Mouse (Mus musculus) macrophage (primary cell): Measurements from ENCODE around the gene Gcnt2. TPM values are rescaled to one million over a fixed set of nuclear protein-coding genes. Genes with fewer than 3 reads are reported as not detected.

Experiments
- H3K27ac ChIP-seq: fragments of 350-480 bp; formaldehyde crosslinking; 2 replicates; pipeline ENCODE4 v1.9.0; 2021
- H3K36me3 ChIP-seq: fragments of 350-480 bp; formaldehyde crosslinking; 2 replicates; pipeline ENCODE4 v1.9.0; 2021; ENCODE audit errors: inconsistent target
- H3K4me3 ChIP-seq: fragments of 350-480 bp; formaldehyde crosslinking; 2 replicates; pipeline ENCODE4 v1.9.0; 2021; ENCODE audit errors: inconsistent target
- H3K79me2 ChIP-seq: fragments of 350-480 bp; formaldehyde crosslinking; 2 replicates; pipeline ENCODE4 v1.9.0; 2021; ENCODE audit errors: inconsistent target
- WGBS: methylation state at CpG from one replicate; pipeline ENCODE4 v1.1.7; 2026; ENCODE audit warnings: inconsistent platforms; ENCODE audit not compliant: missing documents; 5-methylcytosine and 5-hydroxymethylcytosine counted together
- polyA plus RNA-seq: library from polyadenylated mRNA; stranded (reverse); fragments of 250-400 nt; gene quantifications from 3 replicates; pipeline ENCODE4 v1.2.4, GENCODE M21; 2018; ENCODE audit warnings: inconsistent platforms

Gcnt2 gene
- polyA plus RNA-seq, 1 experiment from 2014 or later, result 0.46 TPM

- H3K27ac ChIP-seq, result no peak overlapping the region
- H3K36me3 ChIP-seq, result no peaks in the 10 kb centered on the region
- H3K4me3 ChIP-seq, result no peak overlapping the region
- WGBS, result 49% methylated on average over 4 of the region's 4 CpGs
- H3K79me2 ChIP-seq, result no peaks in the 10 kb centered on the region
Measured at GRCm38 (mm10) chr13:40853842-40854241, 5.7 kb upstream of the Gcnt2 start.

- peak overlapping the region; percentile 16 for H3K4me3 ChIP-seq
- H3K27ac ChIP-seq, result no peak overlapping the region
- H3K36me3 ChIP-seq, result no peaks in the 10 kb centered on the region
- 7% methylated on average over 12 of the region's 13 CpGs for WGBS
- no peaks in the 10 kb centered on the region for H3K79me2 ChIP-seq
Measured at GRCm38 (mm10) chr13:40854451-40855058, 5.0 kb upstream of the Gcnt2 start.

- 94% methylated on average over 6 of the region's 6 CpGs for WGBS
- no peaks in the 10 kb centered on the region for H3K36me3 ChIP-seq
- H3K4me3 ChIP-seq, result no peak overlapping the region
- H3K27ac ChIP-seq, result no peak overlapping the region
- no peaks in the 10 kb centered on the region for H3K79me2 ChIP-seq
Measured at GRCm38 (mm10) chr13:40855266-40855665, 4.3 kb upstream of the Gcnt2 start.

GRCm38 (mm10) chr13:40856786-40857185, 2.8 kb upstream of the Gcnt2 start:
- Histone ChIP-seq H3K36me3 (no peaks in the 10 kb centered on the region), H3K27ac (no peak overlapping the region), H3K79me2 (no peaks in the 10 kb centered on the region), H3K4me3 (no peak overlapping the region)
- WGBS, result 94% methylated on average over 8 of the region's 8 CpGs

- WGBS, result 81% methylated on average over 13 of the region's 13 CpGs
- no peaks in the 10 kb centered on the region for H3K79me2 ChIP-seq
Measured at GRCm38 (mm10) chr13:40857281-40857818, 2.2 kb upstream of the Gcnt2 start.

GRCm38 (mm10) chr13:40859225-40859624, 329 bp upstream of the Gcnt2 start:
- H3K27ac ChIP-seq, result no peak overlapping the region
- H3K36me3 ChIP-seq, result no peaks in the 10 kb centered on the region
- WGBS, result 78% methylated on average over 8 of the region's 8 CpGs
- no peak overlapping the region for H3K4me3 ChIP-seq
- H3K79me2 ChIP-seq, result no peaks in the 10 kb centered on the region

More at GRCm38 (mm10) chr13:40857281-40857818, 2.2 kb upstream of the Gcnt2 start:
- Histone ChIP-seq H3K4me3 (no peak overlapping the region), H3K36me3 (no peaks in the 10 kb centered on the region), H3K27ac (no peak overlapping the region)

- H3K36me3 ChIP-seq, result no peaks in the 10 kb centered on the region
- H3K4me3 ChIP-seq, result no peak overlapping the region
- 88% methylated on average over 7 of the region's 9 CpGs for WGBS
- no peaks in the 10 kb centered on the region for H3K79me2 ChIP-seq
- H3K27ac ChIP-seq, result no peak overlapping the region
Measured at GRCm38 (mm10) chr13:40863006-40863405, 3.5 kb downstream of the Gcnt2 start.

GRCm38 (mm10) chr13:40868844-40869587, 9.5 kb downstream of the Gcnt2 start:
- Histone ChIP-seq H3K27ac (no peak overlapping the region), H3K36me3 (no peaks in the 10 kb centered on the region), H3K4me3 (no peak overlapping the region), H3K79me2 (no peaks in the 10 kb centered on the region)
- WGBS, result 10% methylated on average over 10 of the region's 16 CpGs

- Histone ChIP-seq H3K4me3 (no peak overlapping the region), H3K36me3 (no peaks in the 10 kb centered on the region), H3K79me2 (no peaks in the 10 kb centered on the region), H3K27ac (no peak overlapping the region)
- 42% methylated on average over 5 of the region's 5 CpGs for WGBS
Measured at GRCm38 (mm10) chr13:40874021-40874420, 14.5 kb downstream of the Gcnt2 start.

- no peak overlapping the region for H3K4me3 ChIP-seq
- H3K79me2 ChIP-seq, result no peaks in the 10 kb centered on the region
- WGBS, result 95% methylated on average over 5 of the region's 5 CpGs
- no peaks in the 10 kb centered on the region for H3K36me3 ChIP-seq
- H3K27ac ChIP-seq, result no peak overlapping the region
Measured at GRCm38 (mm10) chr13:40875415-40875814, 15.9 kb downstream of the Gcnt2 start.

- Histone ChIP-seq H3K4me3 (no peak overlapping the region), H3K27ac (no peak overlapping the region), H3K36me3 (no peaks in the 10 kb centered on the region), H3K79me2 (no peaks in the 10 kb centered on the region)
- WGBS, result 48% methylated on average over 4 of the region's 4 CpGs
Measured at GRCm38 (mm10) chr13:40877589-40877988, 18.0 kb downstream of the Gcnt2 start.

GRCm38 (mm10) chr13:40880557-40880956, 21.0 kb downstream of the Gcnt2 start:
- Histone ChIP-seq H3K36me3 (no peaks in the 10 kb centered on the region), H3K27ac (no peak overlapping the region), H3K4me3 (no peak overlapping the region), H3K79me2 (no peaks in the 10 kb centered on the region)
- 89% methylated on average over 8 of the region's 8 CpGs for WGBS

GRCm38 (mm10) chr13:40882606-40883005, 23.1 kb downstream of the Gcnt2 start:
- Histone ChIP-seq H3K4me3 (no peak overlapping the region), H3K36me3 (no peaks in the 10 kb centered on the region), H3K27ac (no peak overlapping the region), H3K79me2 (no peaks in the 10 kb centered on the region)
- WGBS, result 91% methylated on average over 5 of the region's 5 CpGs

GRCm38 (mm10) chr13:40883903-40884302, 24.3 kb downstream of the Gcnt2 start:
- no peaks in the 10 kb centered on the region for H3K79me2 ChIP-seq
- no peaks in the 10 kb centered on the region for H3K36me3 ChIP-seq
- WGBS, result 54% methylated on average over 9 of the region's 9 CpGs
- no peak overlapping the region for H3K4me3 ChIP-seq
- H3K27ac ChIP-seq, result no peak overlapping the region

- Histone ChIP-seq H3K4me3 (no peak overlapping the region), H3K36me3 (no peaks in the 10 kb centered on the region), H3K27ac (no peak overlapping the region), H3K79me2 (no peaks in the 10 kb centered on the region)
- WGBS, result 96% methylated on average over 5 of the region's 5 CpGs
Measured at GRCm38 (mm10) chr13:40884878-40885277, 25.3 kb downstream of the Gcnt2 start.
